ENCODE assay signal across 14 mouse cellular contexts in the genomic region with DNA sequence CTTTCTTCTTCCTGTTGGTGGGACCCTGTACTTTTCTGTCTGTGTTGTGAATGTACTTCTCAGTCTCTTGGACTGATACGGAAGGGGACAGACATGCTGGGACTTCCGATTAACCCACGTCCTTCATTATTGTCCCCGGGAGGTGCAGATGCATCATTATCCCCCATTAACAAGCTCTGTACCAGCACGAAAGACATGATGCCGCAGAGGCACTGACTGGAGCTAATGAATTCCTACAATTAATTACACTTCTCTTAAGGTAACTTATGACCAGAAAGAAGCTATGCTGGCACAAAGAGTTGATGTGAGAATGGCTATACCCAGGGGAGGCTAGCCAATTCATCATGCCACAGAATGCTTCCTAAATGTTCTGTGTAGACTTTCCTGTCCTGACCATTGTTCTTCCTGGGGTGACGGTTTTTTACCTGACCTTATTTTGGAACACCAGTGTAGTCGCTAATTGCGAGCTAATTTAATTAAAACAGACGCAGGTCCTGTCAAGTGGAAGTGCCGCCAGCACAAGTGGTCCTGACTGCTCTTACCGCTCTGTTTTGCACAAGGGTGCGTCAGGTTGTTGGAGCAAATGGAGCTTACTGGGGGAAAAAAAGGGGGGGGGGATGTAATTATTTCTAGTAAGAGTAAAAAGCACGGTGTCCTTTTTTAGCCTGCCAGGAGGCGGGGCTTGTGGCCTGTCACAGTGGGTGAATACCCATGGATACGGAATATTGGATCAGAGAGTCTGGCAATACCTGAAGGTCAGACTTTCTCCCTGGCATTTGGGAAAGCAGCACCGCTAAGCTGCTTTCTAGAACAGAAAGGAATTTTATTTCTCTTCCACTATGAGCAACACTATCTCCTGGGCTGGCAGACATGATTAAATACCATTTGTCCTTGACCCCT.
A peak's percentile ranks its signal among the peaks of the same experiment; 100 is the strongest.
DNase-seq lines count a peak whose midpoint lies in the region; ATAC-seq lines count a peak whose summit lies in the region.
"Had no signal": no experiment of that assay in that cellular context is flagged by ENCODE, and none has a peak within 500 bp of the region (broad histone marks: within the 10 kb centered on the region; RNA-seq: fewer than 3 reads in every experiment).

No protein-coding gene starts in this region.

- peaks cover 11% of the 10 kb centered on the region; the same call in 1 of the 2 replicates for H3K4me1 ChIP-seq in forebrain, embryonic 12.5 days
- H3K4me1 ChIP-seq in forebrain, embryonic 10.5 days = peaks cover 11% of the 10 kb centered on the region
- peaks cover 5% of the 10 kb centered on the region; the same call in 1 of the 2 replicates for H3K4me1 ChIP-seq in neural tube, embryonic 12.5 days
- peaks cover 5% of the 10 kb centered on the region; the same call in 1 of the 2 replicates for H3K4me1 ChIP-seq in hindbrain, embryonic 16.5 days (ENCODE audit: control insufficient read depth, insufficient read depth, low read depth, low read length)
- H3K4me1 ChIP-seq in intestine, embryonic 16.5 days (ENCODE audit: control insufficient read depth, insufficient read depth, low read length) = no peaks in the 10 kb centered on the region
- H3K4me1 ChIP-seq: embryonic facial prominence, embryonic 12.5 days had no signal

- DNase-seq in forebrain, embryonic 10.5 days (ENCODE audit: extremely low spot score, low spot score) = no peak
- no peak for DNase-seq in neural tube, embryonic 10.5 days (ENCODE audit: extremely low spot score, low spot score)
- DNase-seq in frontal cortex, adult 2 months (ENCODE audit: extremely low spot score in 1 of 2, low spot score in 1 of 2) = no peak
- no peak for DNase-seq in lung, postnatal 10 days
- DNase-seq: adrenal gland, adult 8-10 months; heart, adult 11 months; kidney, adult 8-10 months; lung, adult 18-20 months; lung, postnatal 4 days had no signal

- ATAC-seq in forebrain, embryonic 12.5 days (ENCODE audit: low FRiP score) = peak; percentile 74; the same call in 1 of the 2 replicates
- peak; percentile 57; the same call in 1 of the 2 replicates for ATAC-seq in neural tube, embryonic 12.5 days (ENCODE audit: low FRiP score, low read depth)
- peak; percentile 31; the same call in 1 of the 2 replicates for ATAC-seq in hindbrain, embryonic 16.5 days
- no peak for ATAC-seq in intestine, embryonic 16.5 days

- H3K9me3 ChIP-seq in forebrain, embryonic 12.5 days = no peaks in the 10 kb centered on the region
- no peaks in the 10 kb centered on the region for H3K9me3 ChIP-seq in forebrain, embryonic 10.5 days
- no peaks in the 10 kb centered on the region for H3K9me3 ChIP-seq in neural tube, embryonic 12.5 days
- no peaks in the 10 kb centered on the region for H3K9me3 ChIP-seq in hindbrain, embryonic 16.5 days (ENCODE audit: control insufficient read depth, low read length)
- H3K9me3 ChIP-seq in intestine, embryonic 16.5 days (ENCODE audit: control insufficient read depth, low read length) = no peaks in the 10 kb centered on the region
- H3K9me3 ChIP-seq: embryonic facial prominence, embryonic 12.5 days had no signal

- H3K9ac ChIP-seq in forebrain, embryonic 12.5 days = no peak overlapping the region
- no peak overlapping the region for H3K9ac ChIP-seq in neural tube, embryonic 12.5 days
- H3K9ac ChIP-seq in hindbrain, embryonic 16.5 days (ENCODE audit: low read depth, low read length) = no peak overlapping the region
- H3K9ac ChIP-seq in intestine, embryonic 16.5 days (ENCODE audit: low read depth, low read length) = no peak overlapping the region
- H3K9ac ChIP-seq: embryonic facial prominence, embryonic 12.5 days had no signal

- WGBS in forebrain, embryonic 12.5 days = 45% methylated on average over 17 of the region's 17 CpGs
- WGBS in forebrain, embryonic 10.5 days = 71% methylated on average over 17 of the region's 17 CpGs
- WGBS in neural tube, embryonic 12.5 days = 71% methylated on average over 17 of the region's 17 CpGs
- 56% methylated on average over 17 of the region's 17 CpGs for WGBS in hindbrain, embryonic 16.5 days
- 81% methylated on average over 17 of the region's 17 CpGs for WGBS in intestine, embryonic 16.5 days

- H3K27me3 ChIP-seq in forebrain, embryonic 12.5 days = peaks cover 5% of the 10 kb centered on the region; the same call in 1 of the 2 replicates
- H3K27me3 ChIP-seq in forebrain, embryonic 10.5 days (ENCODE audit: poor library complexity, severe bottlenecking) = no peaks in the 10 kb centered on the region; the same call in 1 of the 2 replicates
- no peaks in the 10 kb centered on the region for H3K27me3 ChIP-seq in neural tube, embryonic 12.5 days (replicated peaks)
- no peaks in the 10 kb centered on the region for H3K27me3 ChIP-seq in hindbrain, embryonic 16.5 days (replicated peaks; ENCODE audit: control insufficient read depth, insufficient read depth, low read length)
- H3K27me3 ChIP-seq in intestine, embryonic 16.5 days (replicated peaks; ENCODE audit: control insufficient read depth, insufficient read depth, low read length) = no peaks in the 10 kb centered on the region
- H3K27me3 ChIP-seq: embryonic facial prominence, embryonic 12.5 days had no signal

- H3K4me3 ChIP-seq in forebrain, embryonic 12.5 days (replicated peaks) = no peak overlapping the region
- H3K4me3 ChIP-seq in forebrain, embryonic 10.5 days = no peak overlapping the region
- H3K4me3 ChIP-seq in neural tube, embryonic 12.5 days = no peak overlapping the region
- H3K4me3 ChIP-seq in hindbrain, embryonic 16.5 days (ENCODE audit: low read length) = no peak overlapping the region
- H3K4me3 ChIP-seq in intestine, embryonic 16.5 days (ENCODE audit: low read length) = no peak overlapping the region
- H3K4me3 ChIP-seq: embryonic facial prominence, embryonic 12.5 days had no signal

- H3K27ac ChIP-seq in forebrain, embryonic 12.5 days = no peak overlapping the region
- H3K27ac ChIP-seq in forebrain, embryonic 10.5 days = no peak overlapping the region
- H3K27ac ChIP-seq in neural tube, embryonic 12.5 days = no peak overlapping the region
- H3K27ac ChIP-seq in hindbrain, embryonic 16.5 days (ENCODE audit: low read depth, low read length) = peak overlapping the region; percentile 23; the same call in 1 of the 2 replicates
- no peak overlapping the region for H3K27ac ChIP-seq in intestine, embryonic 16.5 days (ENCODE audit: low read length)
- H3K27ac ChIP-seq: embryonic facial prominence, embryonic 12.5 days had no signal

- no peak overlapping the region for H3K4me2 ChIP-seq in forebrain, embryonic 12.5 days
- H3K4me2 ChIP-seq in neural tube, embryonic 12.5 days (replicated peaks) = no peak overlapping the region
- H3K4me2 ChIP-seq in hindbrain, embryonic 16.5 days (ENCODE audit: low read length) = no peak overlapping the region
- no peak overlapping the region for H3K4me2 ChIP-seq in intestine, embryonic 16.5 days (ENCODE audit: low read depth, low read length)
- H3K4me2 ChIP-seq: embryonic facial prominence, embryonic 12.5 days had no signal

- H3K36me3 ChIP-seq in forebrain, embryonic 12.5 days (replicated peaks) = no peaks in the 10 kb centered on the region
- no peaks in the 10 kb centered on the region for H3K36me3 ChIP-seq in forebrain, embryonic 10.5 days (replicated peaks)
- H3K36me3 ChIP-seq in neural tube, embryonic 12.5 days = no peaks in the 10 kb centered on the region
- H3K36me3 ChIP-seq in hindbrain, embryonic 16.5 days (ENCODE audit: control insufficient read depth, insufficient read depth, low read length) = no peaks in the 10 kb centered on the region
- no peaks in the 10 kb centered on the region for H3K36me3 ChIP-seq in intestine, embryonic 16.5 days (ENCODE audit: control insufficient read depth, insufficient read depth, low read length)
- H3K36me3 ChIP-seq: embryonic facial prominence, embryonic 12.5 days had no signal
